Mouse (Mus musculus): ENCODE results near the gene Cbr2. TPM values are rescaled to one million over a fixed set of nuclear protein-coding genes. Genes with fewer than 3 reads are reported as not detected.

Cbr2 gene
- polyA plus RNA-seq, 1 experiment from 2014 or later, result 2.3 TPM

- 18% methylated on average over 35 of the region's 36 CpGs for WGBS
- H3K27ac ChIP-seq (ENCODE audit: low read length), result peak overlapping the region; percentile 31; the same call in 1 of the 2 replicates
Observed at GRCm38 (mm10) chr11:120726243-120727168, 5.4 kb downstream of the Cbr2 start.

GRCm38 (mm10) chr11:120723509-120723908 is 8.4 kb downstream of the Cbr2 start:
- no peak overlapping the region for H3K4me2 ChIP-seq (ENCODE audit: low read depth, low read length)
- H3K9me3 ChIP-seq (ENCODE audit: control insufficient read depth, low read length), result no peaks in the 10 kb centered on the region
- 85% methylated on average over 7 of the region's 7 CpGs for WGBS
- no peak for ATAC-seq
- H3K4me1 ChIP-seq (ENCODE audit: control insufficient read depth, insufficient read depth, low read length), result peaks cover 21% of the 10 kb centered on the region
- no peak overlapping the region for H3K27ac ChIP-seq (ENCODE audit: low read length)
- no peaks in the 10 kb centered on the region for H3K27me3 ChIP-seq (replicated peaks; ENCODE audit: control insufficient read depth, insufficient read depth, low read length)
- no peak overlapping the region for H3K9ac ChIP-seq (ENCODE audit: low read depth, low read length)
- 0 out of 2 replicates have a peak, but pooled peaks cover 8% of the 10 kb centered on the region for H3K36me3 ChIP-seq (ENCODE audit: control insufficient read depth, insufficient read depth, low read length)
- no peak overlapping the region for H3K4me3 ChIP-seq (ENCODE audit: low read length)

More at GRCm38 (mm10) chr11:120726243-120727168, 5.4 kb downstream of the Cbr2 start:
- peak; percentile 67 for ATAC-seq
- Histone ChIP-seq H3K9ac (ENCODE audit: low read depth, low read length) (peak overlapping the region; percentile 78), H3K9me3 (ENCODE audit: control insufficient read depth, low read length) (no peaks in the 10 kb centered on the region), H3K27me3 (replicated peaks; ENCODE audit: control insufficient read depth, insufficient read depth, low read length) (no peaks in the 10 kb centered on the region), H3K36me3 (ENCODE audit: control insufficient read depth, insufficient read depth, low read length) (0 out of 2 replicates have a peak, but pooled peaks cover 4% of the 10 kb centered on the region), H3K4me1 (ENCODE audit: control insufficient read depth, insufficient read depth, low read length) (peaks cover 15% of the 10 kb centered on the region), H3K4me3 (ENCODE audit: low read length) (peak overlapping the region; percentile 71), H3K4me2 (ENCODE audit: low read depth, low read length) (peak overlapping the region; percentile 89)

- Histone ChIP-seq H3K27ac (ENCODE audit: low read length) (no peak overlapping the region), H3K4me1 (ENCODE audit: control insufficient read depth, insufficient read depth, low read length) (peaks cover 21% of the 10 kb centered on the region), H3K4me2 (ENCODE audit: low read depth, low read length) (no peak overlapping the region), H3K36me3 (ENCODE audit: control insufficient read depth, insufficient read depth, low read length) (0 out of 2 replicates have a peak, but pooled peaks cover 8% of the 10 kb centered on the region), H3K4me3 (ENCODE audit: low read length) (no peak overlapping the region), H3K27me3 (replicated peaks; ENCODE audit: control insufficient read depth, insufficient read depth, low read length) (no peaks in the 10 kb centered on the region), H3K9me3 (ENCODE audit: control insufficient read depth, low read length) (no peaks in the 10 kb centered on the region), H3K9ac (ENCODE audit: low read depth, low read length) (no peak overlapping the region)
- ATAC-seq, result no peak
- WGBS, result 87% methylated on average over 11 of the region's 11 CpGs
Observed at GRCm38 (mm10) chr11:120722761-120723382, 9.0 kb downstream of the Cbr2 start.

GRCm38 (mm10) chr11:120722067-120722630 is 9.8 kb downstream of the Cbr2 start:
- Histone ChIP-seq H3K4me3 (ENCODE audit: low read length) (peak overlapping the region; percentile 65), H3K27ac (ENCODE audit: low read length) (no peak overlapping the region), H3K4me2 (ENCODE audit: low read depth, low read length) (peak overlapping the region; percentile 98), H3K9me3 (ENCODE audit: control insufficient read depth, low read length) (no peaks in the 10 kb centered on the region), H3K4me1 (ENCODE audit: control insufficient read depth, insufficient read depth, low read length) (peaks cover 21% of the 10 kb centered on the region), H3K36me3 (ENCODE audit: control insufficient read depth, insufficient read depth, low read length) (0 out of 2 replicates have a peak, but pooled peaks cover 8% of the 10 kb centered on the region), H3K27me3 (replicated peaks; ENCODE audit: control insufficient read depth, insufficient read depth, low read length) (no peaks in the 10 kb centered on the region), H3K9ac (ENCODE audit: low read depth, low read length) (peak overlapping the region; percentile 77)
- no peak for ATAC-seq
- WGBS, result 19% methylated on average over 21 of the region's 21 CpGs

GRCm38 (mm10) chr11:120721124-120722066 is 10.5 kb downstream of the Cbr2 start, which contains the start of gene Rac3:
Gene Rac3, plus strand, starts transcription at chr11:120721470.
- H3K4me3 ChIP-seq (ENCODE audit: low read length), result peak within 1 kb of the TSS; percentile 65
- H3K36me3 ChIP-seq (ENCODE audit: control insufficient read depth, insufficient read depth, low read length), result 0 out of 2 replicates have a peak, but pooled peaks cover 8% of the 10 kb centered on the region
- peak within 1 kb of the TSS; percentile 98 for H3K4me2 ChIP-seq (ENCODE audit: low read depth, low read length)
- H3K27me3 ChIP-seq (replicated peaks; ENCODE audit: control insufficient read depth, insufficient read depth, low read length), result no peaks in the 10 kb centered on the region
- no peaks in the 10 kb centered on the region for H3K9me3 ChIP-seq (ENCODE audit: control insufficient read depth, low read length)
- 1% methylated on average over 90 of the region's 90 CpGs for WGBS
- peak; percentile 79 for ATAC-seq
- H3K9ac ChIP-seq (ENCODE audit: low read depth, low read length), result peak within 1 kb of the TSS; percentile 77
- H3K4me1 ChIP-seq (ENCODE audit: control insufficient read depth, insufficient read depth, low read length), result peaks cover 16% of the 10 kb centered on the region
- H3K27ac ChIP-seq (ENCODE audit: low read length), result peak within 1 kb of the TSS; percentile 33; the same call in 1 of the 2 replicates

GRCm38 (mm10) chr11:120720450-120720849 is 11.5 kb downstream of the Cbr2 start:
- 14% methylated on average over 17 of the region's 17 CpGs for WGBS
- 0 out of 2 replicates have a peak, but pooled peaks have one; percentile 17 for ATAC-seq
- Histone ChIP-seq H3K4me1 (ENCODE audit: control insufficient read depth, insufficient read depth, low read length) (peaks cover 16% of the 10 kb centered on the region), H3K4me2 (ENCODE audit: low read depth, low read length) (peak overlapping the region; percentile 98), H3K9me3 (ENCODE audit: control insufficient read depth, low read length) (no peaks in the 10 kb centered on the region), H3K4me3 (ENCODE audit: low read length) (peak overlapping the region; percentile 65), H3K36me3 (ENCODE audit: control insufficient read depth, insufficient read depth, low read length) (0 out of 2 replicates have a peak, but pooled peaks cover 6% of the 10 kb centered on the region), H3K27ac (ENCODE audit: low read length) (no peak overlapping the region), H3K27me3 (replicated peaks; ENCODE audit: control insufficient read depth, insufficient read depth, low read length) (no peaks in the 10 kb centered on the region), H3K9ac (ENCODE audit: low read depth, low read length) (peak overlapping the region; percentile 77)

- Histone ChIP-seq H3K36me3 (ENCODE audit: control insufficient read depth, insufficient read depth, low read length) (0 out of 2 replicates have a peak, but pooled peaks cover 4% of the 10 kb centered on the region), H3K9ac (ENCODE audit: low read depth, low read length) (no peak overlapping the region), H3K4me3 (ENCODE audit: low read length) (no peak overlapping the region), H3K9me3 (ENCODE audit: control insufficient read depth, low read length) (no peaks in the 10 kb centered on the region), H3K27ac (ENCODE audit: low read length) (no peak overlapping the region), H3K27me3 (replicated peaks; ENCODE audit: control insufficient read depth, insufficient read depth, low read length) (no peaks in the 10 kb centered on the region), H3K4me1 (ENCODE audit: control insufficient read depth, insufficient read depth, low read length) (peaks cover 17% of the 10 kb centered on the region), H3K4me2 (ENCODE audit: low read depth, low read length) (no peak overlapping the region)
- 88% methylated on average over 13 of the region's 13 CpGs for WGBS
- no peak for ATAC-seq
Observed at GRCm38 (mm10) chr11:120719841-120720376, 12.0 kb downstream of the Cbr2 start.

- Histone ChIP-seq H3K36me3 (ENCODE audit: control insufficient read depth, insufficient read depth, low read length) (0 out of 2 replicates have a peak, but pooled peaks cover 4% of the 10 kb centered on the region), H3K4me2 (ENCODE audit: low read depth, low read length) (no peak overlapping the region), H3K9ac (ENCODE audit: low read depth, low read length) (no peak overlapping the region), H3K27ac (ENCODE audit: low read length) (no peak overlapping the region), H3K4me1 (ENCODE audit: control insufficient read depth, insufficient read depth, low read length) (peaks cover 23% of the 10 kb centered on the region), H3K27me3 (replicated peaks; ENCODE audit: control insufficient read depth, insufficient read depth, low read length) (no peaks in the 10 kb centered on the region), H3K9me3 (ENCODE audit: control insufficient read depth, low read length) (no peaks in the 10 kb centered on the region), H3K4me3 (ENCODE audit: low read length) (no peak overlapping the region)
- ATAC-seq, result no peak
- WGBS, result 89% methylated on average over 9 of the region's 9 CpGs
Observed at GRCm38 (mm10) chr11:120719242-120719641, 12.7 kb downstream of the Cbr2 start.

Measured in intestine, embryonic 16.5 days (tissue).